Mouse (Mus musculus) cerebellum, adult 2 months (tissue): ENCODE results near the gene Arid1b.

Experiments used
- CTCF ChIP-seq: fragments of 200-500 bp; IDR thresholded peaks from 2 replicates; pipeline ENCODE4 v1.5.1; 2011; ENCODE audit warnings: low read depth, mild to moderate bottlenecking, control low read depth, low read length, moderate library complexity, borderline replicate concordance; ENCODE audit not compliant: insufficient read depth
- POLR2A ChIP-seq: fragments of 200-500 bp; IDR thresholded peaks from 2 replicates; pipeline ENCODE4 v1.6.1; 2011; ENCODE audit warnings: low read length, control low read depth, borderline replicate concordance; ENCODE audit not compliant: insufficient read depth

DNA sequence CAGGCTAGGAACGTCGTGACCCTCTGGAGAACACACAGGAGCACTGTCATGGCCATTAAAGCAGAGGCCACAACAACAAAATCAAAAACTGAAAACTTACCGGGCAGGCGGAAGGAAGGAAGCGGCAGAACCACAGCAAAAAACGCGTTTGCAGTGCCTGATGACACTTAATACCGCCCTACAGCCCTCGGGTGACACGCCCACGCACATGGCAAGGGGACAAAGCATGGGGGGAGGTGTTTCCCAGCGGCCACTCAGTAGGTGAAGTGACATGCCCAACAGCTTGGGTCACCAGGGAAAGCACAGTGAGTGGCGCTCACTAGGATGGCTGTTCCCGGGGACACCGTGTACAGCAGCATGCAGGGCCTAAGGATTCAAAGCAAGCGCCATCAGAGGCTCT, 97.4 kb downstream of the Arid1b start:
- TF ChIP-seq POLR2A (no peak), CTCF (no peak)
